Mouse (Mus musculus) lung, postnatal 0 days (tissue): ENCODE results near the gene Upf3b. TPM values are rescaled to one million over a fixed set of nuclear protein-coding genes. Genes with fewer than 3 reads are reported as not detected.
"Not testable (repeated sequence)": the region's sequence is repeated elsewhere in the genome, so short reads cannot be mapped to it uniquely, and the experiment has no call there.

Source experiments
- ATAC-seq: fragments of 200-750 bp; cut with Nextera tagmentation; 2 replicates; pipeline ENCODE4 v1.8.0; 2017; ENCODE audit warnings: moderate library complexity
- DNase-seq: peaks from one replicate; pipeline ENCODE4 v3.0.0-alpha.2; 2016; ENCODE audit warnings: low spot score
- H3K27ac ChIP-seq: fragments of 300-500 bp; sonication (generic); 2 replicates; pipeline ENCODE4 v1.5.1; 2014; ENCODE audit warnings: antibody characterized with exemption, mild to moderate bottlenecking, low read length, mixed read lengths
- H3K27me3 ChIP-seq: fragments of 300-500 bp; sonication (generic); replicated peaks from 2 replicates; pipeline ENCODE4 v1.6.1; 2014; ENCODE audit warnings: low read length, mixed read lengths; ENCODE audit not compliant: insufficient read depth
- H3K36me3 ChIP-seq: fragments of 300-500 bp; sonication (generic); 2 replicates; pipeline ENCODE4 v1.6.1; 2014; ENCODE audit warnings: low read length, mixed read lengths; ENCODE audit not compliant: insufficient read depth
- H3K4me1 ChIP-seq: fragments of 300-500 bp; sonication (generic); 2 replicates; pipeline ENCODE4 v1.6.1; 2014; ENCODE audit warnings: antibody characterized with exemption, low read depth, low read length, mixed read lengths; ENCODE audit not compliant: insufficient read depth
- H3K4me2 ChIP-seq: fragments of 300-500 bp; sonication (generic); replicated peaks from 2 replicates; pipeline ENCODE4 v1.6.1; 2014; ENCODE audit warnings: low read depth, mild to moderate bottlenecking, low read length, moderate library complexity, mixed read lengths
- H3K4me3 ChIP-seq: fragments of 300-500 bp; sonication (generic); 2 replicates; pipeline ENCODE4 v1.5.1; 2014; ENCODE audit warnings: low read depth, low read length
- H3K9ac ChIP-seq: fragments of 300-500 bp; sonication (generic); replicated peaks from 2 replicates; pipeline ENCODE4 v1.6.1; 2014; ENCODE audit warnings: low read depth, mild to moderate bottlenecking
- H3K9me3 ChIP-seq: fragments of 300-500 bp; sonication (generic); 2 replicates; pipeline ENCODE4 v1.6.1; 2016; ENCODE audit warnings: low read length, mixed read lengths
- CTCF ChIP-seq: IDR thresholded peaks from 2 replicates; pipeline ENCODE4 v1.5.1; 2016; ENCODE audit warnings: antibody characterized with exemption, mild to moderate bottlenecking
- EP300 ChIP-seq: IDR thresholded peaks from 2 replicates; pipeline ENCODE4 v1.6.1; 2016; ENCODE audit warnings: antibody characterized with exemption, mild to moderate bottlenecking, control low read depth
- WGBS: fragments of 180-500 bp; shearing (Covaris S2); extraction: QIAGEN DNeasy Blood & Tissue Kit; methylation state at CpG from one replicate; pipeline ENCODE4 v1.1.7; 2014; 5-methylcytosine and 5-hydroxymethylcytosine counted together
- polyA plus RNA-seq: library from polyadenylated mRNA; unstranded; fragments of >200 nt; fragmentation: Nextera tagmentation; extraction: Ambion mirVana; gene quantifications from 2 replicates; pipeline ENCODE4 v1.2.1, GENCODE M21; 2015

The Upf3b gene
- polyA plus RNA-seq, result 10.8 and 11.7 TPM in 2 replicates

- peak within 1 kb of the TSS; percentile 46 for H3K4me3 ChIP-seq
- H3K27me3 ChIP-seq, result no peaks in the 10 kb centered on the region
- 9% methylated on average over 29 of the region's 30 CpGs for WGBS
- H3K27ac ChIP-seq, result peak within 1 kb of the TSS; percentile 76
- ATAC-seq, result peak; percentile 100
- H3K36me3 ChIP-seq, result no peaks in the 10 kb centered on the region
- DNase-seq, result peak; percentile 97
- no peaks in the 10 kb centered on the region for H3K9me3 ChIP-seq
- TF ChIP-seq CTCF, result no peak
- no peaks in the 10 kb centered on the region for H3K4me1 ChIP-seq
- H3K4me2 ChIP-seq, result peak within 1 kb of the TSS; percentile 60
- peak within 1 kb of the TSS; percentile 51 for H3K9ac ChIP-seq
These were observed at the start of gene Upf3b for GRCm38 (mm10) chrX:37110193-37110880. Gene Upf3b (minus strand): TSS chrX:37110322.

GRCm38 (mm10) chrX:37157839-37158238 lies 47.7 kb upstream of the Upf3b start:
- H3K9me3 ChIP-seq, result no peaks in the 10 kb centered on the region
- H3K4me1 ChIP-seq, result no peaks in the 10 kb centered on the region
- H3K4me2 ChIP-seq, result no peak overlapping the region
- no peak overlapping the region for H3K9ac ChIP-seq
- no peak overlapping the region for H3K27ac ChIP-seq
- no peak for ATAC-seq
- TF ChIP-seq EP300 (no peak), CTCF (peak; percentile 54)
- H3K4me3 ChIP-seq, result no peak overlapping the region
- WGBS, result 59% methylated on average over 4 of the region's 4 CpGs
- H3K27me3 ChIP-seq, result no peaks in the 10 kb centered on the region
- peak; percentile 5 for DNase-seq
- no peaks in the 10 kb centered on the region for H3K36me3 ChIP-seq

DNA sequence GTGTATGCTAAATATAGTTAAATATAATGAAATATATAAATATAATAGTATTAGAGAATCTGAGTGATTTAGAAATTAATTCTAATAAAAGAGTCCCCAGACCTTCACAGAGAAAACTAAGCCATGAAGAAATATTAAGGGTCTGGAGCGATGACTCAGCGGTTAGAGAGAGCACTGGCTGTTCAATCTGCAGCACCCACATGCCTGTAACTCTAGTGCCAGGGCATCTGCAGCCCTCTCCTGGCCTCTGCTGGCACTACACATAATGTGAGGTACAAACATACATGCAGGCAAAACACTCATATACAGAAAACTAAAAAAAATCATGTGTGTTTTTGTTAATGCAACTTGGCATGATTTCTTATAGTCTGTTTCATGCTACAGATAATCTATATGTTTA lies 34.8 kb upstream of the Upf3b start:
- Histone ChIP-seq H3K4me3 (no peak overlapping the region), H3K9me3 (no peaks in the 10 kb centered on the region), H3K4me1 (no peaks in the 10 kb centered on the region), H3K27ac (no peak overlapping the region), H3K27me3 (no peaks in the 10 kb centered on the region), H3K9ac (no peak overlapping the region), H3K4me2 (no peak overlapping the region), H3K36me3 (no peaks in the 10 kb centered on the region)
- WGBS, result 93% methylated on average over 2 of the region's 2 CpGs
- ATAC-seq (no peak), DNase-seq (peak; percentile 15)
- TF ChIP-seq CTCF (peak; percentile 51), EP300 (no peak)

DNA sequence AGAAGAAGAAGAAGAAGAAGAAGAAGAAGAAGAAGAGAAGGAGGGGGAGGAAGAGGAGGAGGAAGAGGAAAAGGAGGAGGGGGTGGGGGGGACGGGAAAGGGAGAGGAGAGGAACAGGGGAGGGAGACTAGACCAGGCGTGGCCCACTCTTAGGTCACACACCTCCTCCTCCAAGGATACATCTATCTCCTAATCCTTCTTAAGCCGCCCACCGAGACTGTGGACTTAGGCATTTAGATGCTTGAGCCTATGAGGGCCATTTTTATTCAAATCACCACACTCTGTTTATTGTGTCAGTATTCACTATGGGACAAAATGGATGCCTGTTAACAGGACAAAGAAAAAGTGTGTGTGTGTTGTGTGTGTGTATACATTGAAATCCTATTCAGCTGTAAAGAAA lies 34.4 kb upstream of the Upf3b start:
- WGBS, result no CpG with 5 or more reads among the region's 4 CpGs
- DNase-seq, ATAC-seq: not testable (repeated sequence)

DNA sequence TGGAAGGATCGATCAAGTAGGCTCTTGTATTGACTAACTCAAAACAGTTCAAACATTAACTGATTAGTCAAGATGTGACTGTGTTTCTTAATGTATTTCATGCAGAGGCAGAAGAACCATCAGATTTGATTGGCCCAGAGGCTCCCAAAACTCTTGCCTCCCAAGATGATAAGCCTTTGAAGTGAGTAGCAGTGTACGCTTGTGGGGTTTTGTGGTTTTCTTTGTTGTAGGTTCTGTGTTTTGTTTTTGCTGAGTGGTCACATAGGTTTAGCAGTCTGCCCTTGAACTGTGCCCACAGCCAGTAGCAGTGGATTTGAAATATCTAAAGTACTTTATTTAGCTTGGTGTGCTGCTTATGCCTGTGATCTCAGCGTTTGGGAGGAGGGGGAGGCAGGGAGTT lies 31.6 kb upstream of the Upf3b start:
- H3K27me3 ChIP-seq, result no peaks in the 10 kb centered on the region
- no peaks in the 10 kb centered on the region for H3K4me1 ChIP-seq
- no peak overlapping the region for H3K9ac ChIP-seq
- no peak overlapping the region for H3K4me3 ChIP-seq
- no peak for DNase-seq
- 79% methylated on average over 3 of the region's 3 CpGs for WGBS
- H3K9me3 ChIP-seq, result no peaks in the 10 kb centered on the region
- TF ChIP-seq CTCF (no peak), EP300 (no peak)
- H3K36me3 ChIP-seq, result 0 out of 2 replicates have a peak, but pooled peaks cover 4% of the 10 kb centered on the region
- no peak overlapping the region for H3K27ac ChIP-seq
- ATAC-seq, result no peak
- no peak overlapping the region for H3K4me2 ChIP-seq

More for the DNA sequence above, 34.4 kb upstream of the Upf3b start:
- H3K27me3 ChIP-seq, H3K9ac ChIP-seq, H3K4me3 ChIP-seq, H3K36me3 ChIP-seq, H3K9me3 ChIP-seq, H3K27ac ChIP-seq, H3K4me1 ChIP-seq, H3K4me2 ChIP-seq: not testable (repeated sequence)

- 9% methylated on average over 29 of the region's 58 CpGs for WGBS
These were observed 16.7 kb upstream of the Upf3b start, which contains the start of gene Nkap for GRCm38 (mm10) chrX:37126671-37127358. Gene Nkap (plus strand): TSS chrX:37126795.

More at GRCm38 (mm10) chrX:37126671-37127358, 16.7 kb upstream of the Upf3b start, which contains the start of gene Nkap:
- no peaks in the 10 kb centered on the region for H3K9me3 ChIP-seq
- no peaks in the 10 kb centered on the region for H3K4me1 ChIP-seq
- peak within 1 kb of the TSS; percentile 77 for H3K27ac ChIP-seq
- H3K4me2 ChIP-seq, result peak within 1 kb of the TSS; percentile 52
- DNase-seq (peak; percentile 78), ATAC-seq (peak; percentile 86)
- no peaks in the 10 kb centered on the region for H3K27me3 ChIP-seq
- TF ChIP-seq EP300 (no peak), CTCF (no peak)
- H3K9ac ChIP-seq, result peak within 1 kb of the TSS; percentile 78
- H3K36me3 ChIP-seq, result no peaks in the 10 kb centered on the region
- peak within 1 kb of the TSS; percentile 63 for H3K4me3 ChIP-seq
